In the genomic region with DNA sequence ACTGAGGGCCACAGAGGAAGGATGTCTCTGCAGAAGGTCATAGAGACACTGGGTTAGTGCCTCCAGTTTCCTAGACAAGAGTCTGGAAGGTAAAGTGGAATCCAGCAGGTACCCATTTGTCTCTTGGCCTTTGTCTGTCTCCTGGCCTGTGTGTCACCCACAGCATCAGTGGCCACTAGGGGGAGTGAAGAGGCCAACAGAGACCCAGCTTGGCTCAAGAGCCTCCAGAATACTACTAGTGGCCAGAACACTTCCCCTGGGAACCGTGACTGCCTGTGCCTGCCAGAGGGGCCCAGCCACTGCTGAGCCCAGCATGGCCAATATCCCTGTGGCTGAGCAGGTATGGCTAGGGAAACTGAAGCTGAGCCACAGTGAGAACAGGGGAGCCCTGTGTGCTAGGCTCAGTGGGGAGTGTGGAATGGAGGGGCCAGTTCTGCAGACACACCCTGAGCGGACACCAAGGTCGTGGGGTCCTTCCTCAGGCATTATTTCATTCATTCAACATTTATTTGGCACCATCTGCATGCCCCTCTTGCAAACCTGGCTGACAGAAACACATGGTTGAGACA, we compare ENCODE assay signal across 8 mouse cellular contexts. TPM values are rescaled to one million over a fixed set of nuclear protein-coding genes. Genes with fewer than 3 reads are reported as not detected.
DNase-seq lines count a peak whose midpoint lies in the region; ATAC-seq and TF ChIP-seq lines count a peak whose summit lies in the region.

No protein-coding gene starts in this region.

- 57% methylated on average over 3 of the region's 3 CpGs for WGBS in embryonic facial prominence, embryonic 10.5 days
- 52% methylated on average over 3 of the region's 3 CpGs for WGBS in kidney, adult 2 months
- WGBS in limb, embryonic 13.5 days = 62% methylated on average over 3 of the region's 3 CpGs
- 45% methylated on average over 3 of the region's 3 CpGs for WGBS in midbrain, postnatal 0 days

- peaks cover 32% of the 10 kb centered on the region for H3K4me1 ChIP-seq in embryonic facial prominence, embryonic 10.5 days
- H3K4me1 ChIP-seq in kidney, adult 2 months (ENCODE audit: control insufficient read depth, insufficient read depth, low read length) = no peaks in the 10 kb centered on the region
- 0 out of 2 replicates have a peak, but pooled peaks cover 4% of the 10 kb centered on the region for H3K4me1 ChIP-seq in limb, embryonic 13.5 days
- no peaks in the 10 kb centered on the region for H3K4me1 ChIP-seq in midbrain, postnatal 0 days (ENCODE audit: insufficient read depth, low read length)

- peak; percentile 91 for TF ChIP-seq CTCF in kidney, adult 2 months (conservative IDR thresholded peaks at IDR 0.05; ENCODE audit: insufficient read depth, insufficient read length, low read depth, low read length)
- peak; percentile 87 for TF ChIP-seq CTCF in midbrain, postnatal 0 days (IDR thresholded peaks at IDR 0.05)

- peaks cover 11% of the 10 kb centered on the region; the same call in 1 of the 2 replicates for H3K27me3 ChIP-seq in embryonic facial prominence, embryonic 10.5 days (replicated peaks; ENCODE audit: low read depth, poor library complexity, severe bottlenecking)
- no peaks in the 10 kb centered on the region for H3K27me3 ChIP-seq in kidney, adult 2 months (replicated peaks; ENCODE audit: control insufficient read depth, insufficient read depth, low read length)
- H3K27me3 ChIP-seq in limb, embryonic 13.5 days = no peaks in the 10 kb centered on the region
- no peaks in the 10 kb centered on the region for H3K27me3 ChIP-seq in midbrain, postnatal 0 days (ENCODE audit: insufficient read depth, low read length)

- H3K27ac ChIP-seq in embryonic facial prominence, embryonic 10.5 days (replicated peaks) = no peak overlapping the region
- no peak overlapping the region for H3K27ac ChIP-seq in kidney, adult 2 months (ENCODE audit: insufficient read depth, low read depth, low read length)
- no peak overlapping the region for H3K27ac ChIP-seq in limb, embryonic 13.5 days
- no peak overlapping the region for H3K27ac ChIP-seq in midbrain, postnatal 0 days (ENCODE audit: low read depth, low read length)

- H3K9ac ChIP-seq in limb, embryonic 13.5 days = no peak overlapping the region
- H3K9ac ChIP-seq in midbrain, postnatal 0 days (replicated peaks; ENCODE audit: low read length, poor library complexity, severe bottlenecking) = no peak overlapping the region

- ATAC-seq in limb, embryonic 13.5 days (ENCODE audit: low FRiP score, low read depth) = peak; percentile 83
- ATAC-seq in midbrain, postnatal 0 days (ENCODE audit: low FRiP score) = 0 out of 2 replicates have a peak, but pooled peaks have one; percentile 70

- H3K4me3 ChIP-seq in embryonic facial prominence, embryonic 10.5 days = peak overlapping the region; percentile 31; the same call in 1 of the 2 replicates
- no peak overlapping the region for H3K4me3 ChIP-seq in kidney, adult 2 months (ENCODE audit: insufficient read depth, low read depth, low read length)
- H3K4me3 ChIP-seq in limb, embryonic 13.5 days = no peak overlapping the region
- no peak overlapping the region for H3K4me3 ChIP-seq in midbrain, postnatal 0 days (ENCODE audit: low read depth, low read length)

- H3K4me2 ChIP-seq in limb, embryonic 13.5 days (replicated peaks) = no peak overlapping the region
- no peak overlapping the region for H3K4me2 ChIP-seq in midbrain, postnatal 0 days (ENCODE audit: low read depth, low read length, poor library complexity, severe bottlenecking)

- TF ChIP-seq POLR2A in kidney, adult 2 months (IDR thresholded peaks at IDR 0.05; ENCODE audit: low read depth, low read length) = no peak

- no peaks in the 10 kb centered on the region for H3K9me3 ChIP-seq in embryonic facial prominence, embryonic 10.5 days
- no peaks in the 10 kb centered on the region for H3K9me3 ChIP-seq in limb, embryonic 13.5 days
- no peaks in the 10 kb centered on the region for H3K9me3 ChIP-seq in midbrain, postnatal 0 days (ENCODE audit: low read length)

- DNase-seq in 3T3-L1 (ENCODE audit: low read depth, low spot score) = peak; percentile 90
- peak; percentile 68 for DNase-seq in adrenal gland, adult 8-10 months
- DNase-seq in embryonic facial prominence, embryonic 10.5 days (ENCODE audit: low spot score) = peak; percentile 86
- peak; percentile 88 for DNase-seq in heart, adult 8-10 months (ENCODE audit: low spot score)
- DNase-seq in kidney, adult 2 months = peak; percentile 94
- peak; percentile 90 for DNase-seq in midbrain, postnatal 0 days (ENCODE audit: low spot score)
- DNase-seq in spleen, postnatal 10 days (ENCODE audit: low spot score in 2 of 2) = peak; percentile 66 to 84

- H3K36me3 ChIP-seq in embryonic facial prominence, embryonic 10.5 days (replicated peaks) = no peaks in the 10 kb centered on the region
- H3K36me3 ChIP-seq in kidney, adult 2 months (ENCODE audit: control insufficient read depth, insufficient read depth, low read length) = no peaks in the 10 kb centered on the region
- H3K36me3 ChIP-seq in limb, embryonic 13.5 days = no peaks in the 10 kb centered on the region
- no peaks in the 10 kb centered on the region for H3K36me3 ChIP-seq in midbrain, postnatal 0 days (ENCODE audit: insufficient read depth, low read length)

RNA-seq across cellular contexts. Expression of a gene that starts 20.2 kb away (rescaled TPM):
- total RNA-seq in adrenal gland, adult 8-10 months (2022) = 1 to 10 TPM; 2.4 to 5.2 (median 3.3) TPM
- polyA plus RNA-seq in embryonic facial prominence, embryonic 10.5 days (2016; fragmentation: Nextera tagmentation; extraction: Ambion mirVana) = 45.2 and 50.1 TPM in 2 replicates
- 1 to 10 TPM in 3 of 4 experiments, under 1 TPM in 1; 0.78 to 1.2 (median 1.1) TPM for total RNA-seq in heart, adult 8-10 months (2022)
- 1.5 TPM in 2 replicates for polyA plus RNA-seq in kidney, adult 2 months (2012; rRNA removed)
- polyA plus RNA-seq in limb, embryonic 13.5 days (2015; fragmentation: Nextera tagmentation; extraction: Ambion mirVana) = 39.5 and 40.4 TPM in 2 replicates
- 45.1 and 51.1 TPM in 2 replicates for total RNA-seq in midbrain, postnatal 0 days (2014; rRNA removed)
- polyA plus RNA-seq in midbrain, postnatal 0 days (2015; fragmentation: Nextera tagmentation; extraction: Ambion mirVana) = 52.1 and 58.4 TPM in 2 replicates

RNA-seq across cellular contexts. Expression of a gene that starts 26.7 kb away (rescaled TPM):
- total RNA-seq in adrenal gland, adult 8-10 months (2022) = 10 to 100 TPM; 26.5 to 41.6 (median 32.9) TPM
- polyA plus RNA-seq in embryonic facial prominence, embryonic 10.5 days (2016; fragmentation: Nextera tagmentation; extraction: Ambion mirVana) = 95.9 and 98.1 TPM in 2 replicates
- total RNA-seq in heart, adult 8-10 months (2022) = 10 to 100 TPM; 10.5 to 16.3 (median 14.6) TPM
- 25.6 and 30.4 TPM in 2 replicates for polyA plus RNA-seq in kidney, adult 2 months (2012; rRNA removed)
- 94.7 and 96.9 TPM in 2 replicates for polyA plus RNA-seq in limb, embryonic 13.5 days (2015; fragmentation: Nextera tagmentation; extraction: Ambion mirVana)
- total RNA-seq in midbrain, postnatal 0 days (2014; rRNA removed) = 45.1 and 60.9 TPM in 2 replicates
- polyA plus RNA-seq in midbrain, postnatal 0 days (2015; fragmentation: Nextera tagmentation; extraction: Ambion mirVana) = 42.4 and 49.6 TPM in 2 replicates

RNA-seq across cellular contexts. Expression of a gene that starts 26.8 kb away (rescaled TPM):
- 10 to 100 TPM; 18.1 to 22.1 (median 21.7) TPM for total RNA-seq in adrenal gland, adult 8-10 months (2022)
- 10.8 and 12.0 TPM in 2 replicates for polyA plus RNA-seq in embryonic facial prominence, embryonic 10.5 days (2016; fragmentation: Nextera tagmentation; extraction: Ambion mirVana)
- total RNA-seq in heart, adult 8-10 months (2022) = 1 to 10 TPM; 4.9 to 7.7 (median 5.9) TPM
- polyA plus RNA-seq in kidney, adult 2 months (2012; rRNA removed) = 7.9 and 11.2 TPM in 2 replicates
- polyA plus RNA-seq in limb, embryonic 13.5 days (2015; fragmentation: Nextera tagmentation; extraction: Ambion mirVana) = 9.7 and 11.0 TPM in 2 replicates
- total RNA-seq in midbrain, postnatal 0 days (2014; rRNA removed) = 2.3 and 2.8 TPM in 2 replicates
- polyA plus RNA-seq in midbrain, postnatal 0 days (2015; fragmentation: Nextera tagmentation; extraction: Ambion mirVana) = 4.1 and 5.3 TPM in 2 replicates

RNA-seq across cellular contexts. Expression of a gene that starts 33.7 kb away (rescaled TPM):
- total RNA-seq in adrenal gland, adult 8-10 months (2022) = 100 to 1,000 TPM in 3 of 4 experiments, 10 to 100 TPM in 1; 44.2 to 234 (median 162) TPM
- polyA plus RNA-seq in embryonic facial prominence, embryonic 10.5 days (2016; fragmentation: Nextera tagmentation; extraction: Ambion mirVana) = 93.2 and 110 TPM in 2 replicates
- 10 to 100 TPM; 34.7 to 69.7 (median 51.6) TPM for total RNA-seq in heart, adult 8-10 months (2022)
- polyA plus RNA-seq in kidney, adult 2 months (2012; rRNA removed) = 86.7 and 87.8 TPM in 2 replicates
- 149 and 194 TPM in 2 replicates for polyA plus RNA-seq in limb, embryonic 13.5 days (2015; fragmentation: Nextera tagmentation; extraction: Ambion mirVana)
- 315 and 337 TPM in 2 replicates for total RNA-seq in midbrain, postnatal 0 days (2014; rRNA removed)
- 760 and 829 TPM in 2 replicates for polyA plus RNA-seq in midbrain, postnatal 0 days (2015; fragmentation: Nextera tagmentation; extraction: Ambion mirVana)

RNA-seq across cellular contexts. Expression of a gene that starts 49.4 kb away (rescaled TPM):
- 100 to 1,000 TPM; 192 to 257 (median 232) TPM for total RNA-seq in adrenal gland, adult 8-10 months (2022)
- 303 and 309 TPM in 2 replicates for polyA plus RNA-seq in embryonic facial prominence, embryonic 10.5 days (2016; fragmentation: Nextera tagmentation; extraction: Ambion mirVana)
- 1,000 to 10,000 TPM in 3 of 4 experiments, 100 to 1,000 TPM in 1; 949 to 1,112 (median 1,023) TPM for total RNA-seq in heart, adult 8-10 months (2022)
- polyA plus RNA-seq in kidney, adult 2 months (2012; rRNA removed) = 1,001 and 1,041 TPM in 2 replicates
- polyA plus RNA-seq in limb, embryonic 13.5 days (2015; fragmentation: Nextera tagmentation; extraction: Ambion mirVana) = 298 and 306 TPM in 2 replicates
- total RNA-seq in midbrain, postnatal 0 days (2014; rRNA removed) = 193 and 201 TPM in 2 replicates
- 358 and 388 TPM in 2 replicates for polyA plus RNA-seq in midbrain, postnatal 0 days (2015; fragmentation: Nextera tagmentation; extraction: Ambion mirVana)

Comparison
In these comparisons a context has a peak if more than half of its experiments do, and no peak if none do; other contexts are left out.
1. RNA of a gene that starts 20.2 kb away (polyA plus RNA-seq): 52.1 to 58.4 TPM in midbrain, postnatal 0 days, 45.2 to 50.1 TPM in embryonic facial prominence, embryonic 10.5 days and 39.5 to 40.4 TPM in limb, embryonic 13.5 days; 1.5 TPM in kidney, adult 2 months; every median in the first group is over 10 times any median in the second.
2. Peak in every context shown above with its lines, with median percentiles within 50 percentile points of each other: DNase-seq.